Mouse (Mus musculus) bone marrow, adult 2 months (tissue): ENCODE results near the gene Epha4.

Experiments used
- CTCF ChIP-seq: fragments of 200-500 bp; IDR thresholded peaks from 2 replicates; pipeline ENCODE4 v1.5.1; 2011; ENCODE audit warnings: low read length, control low read depth; ENCODE audit not compliant: control insufficient read depth, insufficient read depth
- POLR2A ChIP-seq: fragments of 200-500 bp; IDR thresholded peaks from 2 replicates; pipeline ENCODE4 v1.6.1; 2011; ENCODE audit warnings: low read depth, mild to moderate bottlenecking, control low read depth, low read length, borderline replicate concordance; ENCODE audit not compliant: control insufficient read depth

- TF ChIP-seq CTCF (no peak), POLR2A (no peak)
Measured at GRCm38 (mm10) chr1:77425171-77425570, 89.7 kb downstream of the Epha4 start.
